Mouse (Mus musculus): Measurements from ENCODE around the gene Gm28551. TPM values are rescaled to one million over a fixed set of nuclear protein-coding genes. Genes with fewer than 3 reads are reported as not detected.
A peak's percentile ranks its signal among the peaks of the same experiment; 100 is the strongest.

Gene Gm28551
- polyA plus RNA-seq, 2 experiments: 0.03 to 0.28 TPM

DNA sequence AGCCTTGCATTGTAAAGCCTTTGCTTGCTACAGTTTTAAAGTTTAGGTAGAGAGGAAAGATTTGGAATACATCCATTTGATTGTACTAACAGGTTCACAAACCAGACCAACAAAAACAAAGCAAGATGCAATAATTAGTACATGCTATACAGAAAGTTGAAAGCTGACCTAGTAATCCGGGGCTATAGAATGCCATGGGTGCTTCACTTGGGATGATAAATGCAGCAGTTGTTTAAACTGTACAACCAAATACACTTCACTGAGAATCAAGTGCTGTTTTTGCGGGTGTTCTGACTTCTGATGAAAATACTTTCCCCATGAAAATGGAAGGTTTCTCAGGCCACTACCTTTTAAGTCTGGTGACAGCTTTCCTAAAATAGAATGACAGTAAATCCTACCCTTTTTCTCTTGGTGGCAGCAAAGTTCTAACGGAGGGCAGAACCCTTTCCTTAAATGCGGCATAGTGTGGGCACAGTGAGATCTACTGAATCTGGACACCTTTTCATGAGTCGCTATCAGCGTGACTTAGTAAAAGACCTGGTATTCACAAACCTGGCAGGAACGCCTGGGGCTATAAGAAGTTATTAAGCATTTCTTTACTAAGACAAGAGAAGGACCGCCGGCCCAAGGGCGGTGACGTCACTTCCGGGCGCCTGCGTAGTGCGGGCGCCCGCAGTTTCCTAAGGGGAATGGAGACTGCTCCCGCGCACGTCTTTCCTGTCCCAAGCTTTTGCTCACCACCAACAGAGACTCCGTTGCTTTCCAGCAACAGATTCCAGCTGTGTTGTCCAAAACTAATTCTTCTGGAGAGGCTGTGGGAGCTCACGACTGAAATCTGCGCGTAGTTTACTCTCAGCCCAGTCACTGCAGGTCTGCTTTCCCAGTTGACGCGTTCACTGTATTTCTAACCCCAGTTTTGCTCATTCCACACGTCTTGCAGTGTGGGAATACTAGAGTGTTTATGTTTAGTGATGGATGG, 39.2 kb downstream of the Gm28551 start, which contains the start of gene Osgepl1:
Gene Osgepl1, plus strand, starts transcription at position 636 of the 979 bp plus-strand sequence.
- Histone ChIP-seq H3K27me3 (ENCODE audit: control insufficient read depth, insufficient read depth, low read length) (no peaks in the 10 kb centered on the region), H3K27ac (peak within 1 kb of the TSS; percentile 86), H3K4me2 (ENCODE audit: low read depth) (peak within 1 kb of the TSS; percentile 84), H3K9me3 (ENCODE audit: control insufficient read depth, low read length) (no peaks in the 10 kb centered on the region), H3K4me1 (replicated peaks; ENCODE audit: control insufficient read depth in 2 of 2, insufficient read depth in 2 of 2, low read length in 1 of 2) (peaks cover 0 to 4% of the 10 kb centered on the region in 2 experiments; a peak in 2 of 4 replicates), H3K9ac (replicated peaks) (peak within 1 kb of the TSS; percentile 88), H3K4me3 (ENCODE audit: insufficient read depth in 1 of 2, low read depth in 2 of 2, low read length in 2 of 2) (peak within 1 kb of the TSS; percentile 81 to 99), H3K36me3 (replicated peaks; ENCODE audit: control insufficient read depth, insufficient read depth, low read depth) (peaks cover 5% of the 10 kb centered on the region)
- TF ChIP-seq EP300 (IDR thresholded peaks at IDR 0.05; ENCODE audit: low read depth) (no peak), CTCF (IDR thresholded peaks at IDR 0.05; ENCODE audit: low read depth) (peak; percentile 39; the same call in 1 of the 2 replicates)
- peak; percentile 65 to 76 (median 68) for DNase-seq (ENCODE audit: low read depth in 3 of 3, low spot score in 3 of 3)
- 2% methylated on average over 27 of the region's 27 CpGs for WGBS (ENCODE audit: insufficient replicate concordance)
- peak; percentile 94 for ATAC-seq (ENCODE audit: insufficient read depth)

GRCm38 (mm10) chr1:53300506-53300905, 52.0 kb downstream of the Gm28551 start:
- ATAC-seq (ENCODE audit: insufficient read depth): no peak

GRCm38 (mm10) chr1:53296581-53297383, 55.7 kb downstream of the Gm28551 start, which contains the start of the genes Pms1, Ormdl1 and Gm28778:
TSS of gene Pms1 (minus strand) at chr1:53297018.
TSS of gene Ormdl1 (plus strand) at chr1:53297095.
TSS of gene Gm28778 (plus strand) at chr1:53297111.
- Histone ChIP-seq H3K27me3 (ENCODE audit: control insufficient read depth, insufficient read depth, low read length) (no peaks in the 10 kb centered on the region), H3K9ac (replicated peaks) (peak within 1 kb of the TSS; percentile 83), H3K36me3 (replicated peaks; ENCODE audit: control insufficient read depth, insufficient read depth, low read depth) (no peaks in the 10 kb centered on the region; the same call in none of the 2 replicates), H3K4me1 (replicated peaks; ENCODE audit: control insufficient read depth in 2 of 2, insufficient read depth in 2 of 2, low read length in 1 of 2) (peaks cover 5 to 6% of the 10 kb centered on the region in 2 experiments), H3K9me3 (ENCODE audit: control insufficient read depth, low read length) (no peaks in the 10 kb centered on the region), H3K4me2 (ENCODE audit: low read depth) (peak within 1 kb of the TSS; percentile 72), H3K4me3 (ENCODE audit: insufficient read depth in 1 of 2, low read depth in 2 of 2, low read length in 2 of 2) (peak within 1 kb of the TSS; percentile 82 to 89), H3K27ac (peak within 1 kb of the TSS; percentile 86)
- under 1% methylated on average over 66 of the region's 66 CpGs for WGBS (ENCODE audit: insufficient replicate concordance)
- peak; percentile 100 for ATAC-seq (ENCODE audit: insufficient read depth)
- TF ChIP-seq CTCF (IDR thresholded peaks at IDR 0.05; ENCODE audit: low read depth) (peak; percentile 45), EP300 (IDR thresholded peaks at IDR 0.05; ENCODE audit: low read depth) (no peak)
- DNase-seq (ENCODE audit: low read depth in 3 of 3, low spot score in 3 of 3): peak; percentile 87 to 89 (median 88)

More at GRCm38 (mm10) chr1:53300506-53300905, 52.0 kb downstream of the Gm28551 start:
- DNase-seq (ENCODE audit: low read depth in 3 of 3, low spot score in 3 of 3): no peak
- Histone ChIP-seq H3K27me3 (ENCODE audit: control insufficient read depth, insufficient read depth, low read length) (no peaks in the 10 kb centered on the region), H3K4me1 (replicated peaks; ENCODE audit: control insufficient read depth in 2 of 2, insufficient read depth in 2 of 2, low read length in 1 of 2) (peaks cover 5 to 6% of the 10 kb centered on the region in 2 experiments), H3K9ac (replicated peaks) (no peak overlapping the region), H3K4me3 (ENCODE audit: insufficient read depth in 1 of 2, low read depth in 2 of 2, low read length in 2 of 2) (no peak overlapping the region), H3K4me2 (ENCODE audit: low read depth) (no peak overlapping the region), H3K27ac (no peak overlapping the region), H3K9me3 (ENCODE audit: control insufficient read depth, low read length) (no peaks in the 10 kb centered on the region), H3K36me3 (replicated peaks; ENCODE audit: control insufficient read depth, insufficient read depth, low read depth) (no peaks in the 10 kb centered on the region; the same call in none of the 2 replicates)
- TF ChIP-seq CTCF (IDR thresholded peaks at IDR 0.05; ENCODE audit: low read depth) (no peak), EP300 (IDR thresholded peaks at IDR 0.05; ENCODE audit: low read depth) (no peak)
- WGBS (ENCODE audit: insufficient replicate concordance): 68% methylated on average over 4 of the region's 4 CpGs

DNA sequence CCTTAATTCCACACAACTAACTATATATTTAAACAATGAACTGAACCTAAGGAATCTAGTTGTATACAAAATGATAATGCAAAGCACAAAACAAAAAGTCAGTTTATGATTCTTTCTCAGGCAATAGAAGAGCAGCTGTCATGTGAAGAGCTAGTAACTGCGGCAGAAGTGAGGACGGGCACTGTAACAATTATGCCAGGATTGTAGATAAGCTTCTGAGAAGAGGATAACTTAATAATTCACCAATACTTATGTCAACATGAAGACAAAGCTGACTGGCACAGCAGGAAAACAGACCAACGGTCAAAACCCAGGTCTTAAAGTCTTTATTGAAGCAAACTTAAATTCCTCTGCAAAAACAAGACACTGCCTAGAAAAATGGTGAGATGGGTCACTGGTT, 61.3 kb downstream of the Gm28551 start:
- Histone ChIP-seq H3K27ac (no peak overlapping the region), H3K4me2 (ENCODE audit: low read depth) (no peak overlapping the region), H3K36me3 (replicated peaks; ENCODE audit: control insufficient read depth, insufficient read depth, low read depth) (no peaks in the 10 kb centered on the region; the same call in 1 of the 2 replicates), H3K9me3 (ENCODE audit: control insufficient read depth, low read length) (no peaks in the 10 kb centered on the region), H3K9ac (replicated peaks) (no peak overlapping the region), H3K27me3 (ENCODE audit: control insufficient read depth, insufficient read depth, low read length) (no peaks in the 10 kb centered on the region), H3K4me1 (replicated peaks; ENCODE audit: control insufficient read depth in 2 of 2, insufficient read depth in 2 of 2, low read length in 1 of 2) (peaks cover 3% of the 10 kb centered on the region in 2 experiments; a peak in 2 of 4 replicates), H3K4me3 (ENCODE audit: insufficient read depth in 1 of 2, low read depth in 2 of 2, low read length in 2 of 2) (no peak overlapping the region)
- no peak for TF ChIP-seq EP300 (IDR thresholded peaks at IDR 0.05; ENCODE audit: low read depth)
- no peak for TF ChIP-seq CTCF (IDR thresholded peaks at IDR 0.05; ENCODE audit: low read depth)
- ATAC-seq (ENCODE audit: insufficient read depth) (no peak), DNase-seq (ENCODE audit: low read depth in 3 of 3, low spot score in 3 of 3) (no peak)
- WGBS (ENCODE audit: insufficient replicate concordance): 71% methylated on average over 3 of the region's 3 CpGs

Other genes with a start within 250 kb of the Gm28551 start
- gene 1700019A02Rik, start 165.0 kb downstream of the Gm28551 start, polyA plus RNA-seq (2012; rRNA removed): not detected in 2 replicates
- gene 1700019A02Rik, start 165.0 kb downstream of the Gm28551 start, polyA plus RNA-seq (2014; fragmentation: Nextera tagmentation; extraction: Ambion mirVana): not detected in 2 replicates
- gene Pms1, start 55.6 kb downstream of the Gm28551 start, polyA plus RNA-seq (2012; rRNA removed): 1.8 and 3.1 TPM in 2 replicates
- gene Pms1, start 55.6 kb downstream of the Gm28551 start, polyA plus RNA-seq (2014; fragmentation: Nextera tagmentation; extraction: Ambion mirVana): 7.8 and 8.2 TPM in 2 replicates
- 8.1 and 13.7 TPM in 2 replicates for gene Ormdl1, start 55.6 kb downstream of the Gm28551 start, polyA plus RNA-seq (2012; rRNA removed)
- gene Ormdl1, start 55.6 kb downstream of the Gm28551 start, polyA plus RNA-seq (2014; fragmentation: Nextera tagmentation; extraction: Ambion mirVana): 34.1 and 35.0 TPM in 2 replicates
- not detected in 2 replicates for gene Gm28778, start 55.6 kb downstream of the Gm28551 start, polyA plus RNA-seq (2012; rRNA removed)
- gene Gm28778, start 55.6 kb downstream of the Gm28551 start, polyA plus RNA-seq (2014; fragmentation: Nextera tagmentation; extraction: Ambion mirVana): not detected in 2 replicates
- 7.8 and 12.9 TPM in 2 replicates for gene Osgepl1, start 39.0 kb downstream of the Gm28551 start, polyA plus RNA-seq (2012; rRNA removed)
- gene Osgepl1, start 39.0 kb downstream of the Gm28551 start, polyA plus RNA-seq (2014; fragmentation: Nextera tagmentation; extraction: Ambion mirVana): 27.9 and 28.0 TPM in 2 replicates
- not detected in 2 replicates for gene Asdurf, start within 50 bp of the Gm28551 start, polyA plus RNA-seq (2012; rRNA removed)
- gene Asdurf, start within 50 bp of the Gm28551 start, polyA plus RNA-seq (2014; fragmentation: Nextera tagmentation; extraction: Ambion mirVana): 4.6 TPM in 1 of 2 replicates, not detected in the other
- 11.9 and 20.9 TPM in 2 replicates for gene Asnsd1, start 85 bp upstream of the Gm28551 start, polyA plus RNA-seq (2012; rRNA removed)
- 59.0 and 61.9 TPM in 2 replicates for gene Asnsd1, start 85 bp upstream of the Gm28551 start, polyA plus RNA-seq (2014; fragmentation: Nextera tagmentation; extraction: Ambion mirVana)